Mouse (Mus musculus) intestine, embryonic 16.5 days (tissue): ENCODE measurements at regions not wholly inside any gene's neighbourhood (a gene's known extent, or its start where the extent isn't known, plus 50 kb on each side); places are given as distances from the start of the nearest gene placed in this dataset.
A peak's percentile ranks its signal among the peaks of the same experiment; 100 is the strongest.

Experiments
- ATAC-seq: fragments of 200-750 bp; cut with Nextera tagmentation; 2 replicates; pipeline ENCODE4 v1.8.0; 2017; ENCODE audit warnings: moderate TSS enrichment, moderate library complexity
- H3K27ac ChIP-seq: fragments of 300-500 bp; sonication (generic); 2 replicates; pipeline ENCODE4 v1.5.1; 2014; ENCODE audit warnings: mild to moderate bottlenecking, low read length
- H3K27me3 ChIP-seq: fragments of 300-500 bp; sonication (generic); replicated peaks from 2 replicates; pipeline ENCODE4 v1.6.1; 2014; ENCODE audit warnings: low read length, control low read depth, mixed read lengths; ENCODE audit not compliant: control insufficient read depth, insufficient read depth
- H3K36me3 ChIP-seq: fragments of 300-500 bp; sonication (generic); 2 replicates; pipeline ENCODE4 v1.6.1; 2014; ENCODE audit warnings: low read length, control low read depth; ENCODE audit not compliant: control insufficient read depth, insufficient read depth
- H3K4me1 ChIP-seq: fragments of 300-500 bp; sonication (generic); 2 replicates; pipeline ENCODE4 v1.6.1; 2014; ENCODE audit warnings: low read length, control low read depth, mixed read lengths; ENCODE audit not compliant: control insufficient read depth, insufficient read depth
- H3K4me2 ChIP-seq: fragments of 300-500 bp; sonication (generic); 2 replicates; pipeline ENCODE4 v1.6.1; 2014; ENCODE audit warnings: low read depth, low read length, control low read depth
- H3K4me3 ChIP-seq: fragments of 300-500 bp; sonication (generic); 2 replicates; pipeline ENCODE4 v1.5.1; 2014; ENCODE audit warnings: mild to moderate bottlenecking, low read length
- H3K9ac ChIP-seq: fragments of 300-500 bp; sonication (generic); 2 replicates; pipeline ENCODE4 v1.6.1; 2014; ENCODE audit warnings: low read depth, low read length
- H3K9me3 ChIP-seq: fragments of 300-500 bp; sonication (generic); 2 replicates; pipeline ENCODE4 v1.6.1; 2016; ENCODE audit warnings: low read length, control low read depth; ENCODE audit not compliant: control insufficient read depth
- WGBS: fragments of 180-500 bp; shearing (Covaris S2); extraction: QIAGEN DNeasy Blood & Tissue Kit; methylation state at CpG from one replicate; pipeline ENCODE4 v1.1.7; 2014; 5-methylcytosine and 5-hydroxymethylcytosine counted together

- 0 out of 2 replicates have a peak, but pooled peaks cover 3% of the 10 kb centered on the region for H3K27me3 ChIP-seq
- WGBS = 72% methylated on average over 9 of the region's 9 CpGs
- H3K4me2 ChIP-seq = no peak overlapping the region
- no peaks in the 10 kb centered on the region for H3K4me1 ChIP-seq
- no peak for ATAC-seq
- H3K9ac ChIP-seq = no peak overlapping the region
- H3K9me3 ChIP-seq = no peaks in the 10 kb centered on the region
- H3K27ac ChIP-seq = no peak overlapping the region
- H3K4me3 ChIP-seq = no peak overlapping the region
- H3K36me3 ChIP-seq = no peaks in the 10 kb centered on the region
These were observed 59.7 kb downstream of the H2al1j start for GRCm38 (mm10) chrX:11387200-11387940.

GRCm38 (mm10) chrX:11388860-11389259 is 61.2 kb downstream of the H2al1j start:
- WGBS = 48% methylated on average over 9 of the region's 9 CpGs
- H3K36me3 ChIP-seq = no peaks in the 10 kb centered on the region
- 0 out of 2 replicates have a peak, but pooled peaks cover 3% of the 10 kb centered on the region for H3K27me3 ChIP-seq
- no peak overlapping the region for H3K4me3 ChIP-seq
- ATAC-seq = peak; percentile 18; the same call in 1 of the 2 replicates
- H3K4me2 ChIP-seq = no peak overlapping the region
- H3K27ac ChIP-seq = no peak overlapping the region; the same call in 1 of the 2 replicates
- no peaks in the 10 kb centered on the region for H3K9me3 ChIP-seq
- no peak overlapping the region for H3K9ac ChIP-seq
- no peaks in the 10 kb centered on the region for H3K4me1 ChIP-seq

GRCm38 (mm10) chrX:11400406-11400805 is 72.8 kb downstream of the H2al1j start:
- Histone ChIP-seq H3K27ac (no peak overlapping the region), H3K4me3 (no peak overlapping the region), H3K9me3 (0 out of 2 replicates have a peak, but pooled peaks cover 6% of the 10 kb centered on the region), H3K4me2 (no peak overlapping the region), H3K27me3 (peaks cover 3% of the 10 kb centered on the region; the same call in 1 of the 2 replicates), H3K36me3 (no peaks in the 10 kb centered on the region), H3K4me1 (no peaks in the 10 kb centered on the region), H3K9ac (no peak overlapping the region)
- ATAC-seq = no peak
- WGBS = 87% methylated on average over 3 of the region's 3 CpGs

- H3K4me3 ChIP-seq = no peak overlapping the region
- WGBS = 75% methylated on average over 4 of the region's 4 CpGs
- no peaks in the 10 kb centered on the region for H3K36me3 ChIP-seq
- H3K9me3 ChIP-seq = 0 out of 2 replicates have a peak, but pooled peaks cover 6% of the 10 kb centered on the region
- ATAC-seq = no peak
- H3K4me1 ChIP-seq = no peaks in the 10 kb centered on the region
- H3K27me3 ChIP-seq = peaks cover 7% of the 10 kb centered on the region
- H3K4me2 ChIP-seq = no peak overlapping the region
- no peak overlapping the region for H3K27ac ChIP-seq
- no peak overlapping the region for H3K9ac ChIP-seq
These were observed 76.7 kb downstream of the H2al1j start for GRCm38 (mm10) chrX:11404369-11404768.

GRCm38 (mm10) chrX:11412316-11412826 is 84.7 kb downstream of the H2al1j start:
- no peaks in the 10 kb centered on the region; the same call in 1 of the 2 replicates for H3K27me3 ChIP-seq
- no peak overlapping the region for H3K4me2 ChIP-seq
- 58% methylated on average over 5 of the region's 5 CpGs for WGBS
- H3K9me3 ChIP-seq = no peaks in the 10 kb centered on the region
- H3K27ac ChIP-seq = no peak overlapping the region
- no peak overlapping the region for H3K9ac ChIP-seq
- no peaks in the 10 kb centered on the region for H3K36me3 ChIP-seq
- no peak overlapping the region for H3K4me3 ChIP-seq
- ATAC-seq = no peak
- H3K4me1 ChIP-seq = no peaks in the 10 kb centered on the region

DNA sequence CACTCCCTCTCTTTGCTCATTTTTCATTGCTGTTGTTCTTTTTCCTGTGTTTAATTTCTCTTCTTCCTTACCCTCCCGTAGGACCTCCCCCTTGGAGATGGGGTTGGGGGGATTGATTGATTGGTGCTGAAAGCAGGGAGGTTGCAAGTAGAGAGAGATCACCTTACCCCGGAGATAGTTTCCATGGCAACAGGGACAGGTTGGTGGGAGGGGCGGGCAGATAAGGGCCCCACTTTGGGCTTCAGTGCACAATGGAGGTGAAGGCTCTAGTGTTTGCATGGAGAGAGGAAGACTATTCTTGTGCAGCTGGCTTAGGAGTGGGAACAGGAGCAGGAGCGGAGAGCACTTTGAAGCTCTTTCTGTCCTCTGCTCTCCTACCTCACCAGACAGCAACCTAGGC is 88.0 kb downstream of the H2al1j start:
- Histone ChIP-seq H3K27ac (no peak overlapping the region), H3K9me3 (no peaks in the 10 kb centered on the region), H3K4me2 (no peak overlapping the region), H3K9ac (no peak overlapping the region), H3K4me1 (no peaks in the 10 kb centered on the region), H3K27me3 (no peaks in the 10 kb centered on the region; the same call in 1 of the 2 replicates), H3K4me3 (no peak overlapping the region), H3K36me3 (no peaks in the 10 kb centered on the region)
- WGBS = 36% methylated on average over 4 of the region's 4 CpGs
- no peak for ATAC-seq

GRCm38 (mm10) chrX:11416510-11416909 is 88.9 kb downstream of the H2al1j start:
- 81% methylated on average over 3 of the region's 3 CpGs for WGBS
- Histone ChIP-seq H3K4me3 (no peak overlapping the region), H3K4me1 (no peaks in the 10 kb centered on the region), H3K27ac (no peak overlapping the region), H3K9me3 (no peaks in the 10 kb centered on the region), H3K4me2 (no peak overlapping the region), H3K9ac (no peak overlapping the region), H3K36me3 (no peaks in the 10 kb centered on the region), H3K27me3 (no peaks in the 10 kb centered on the region; the same call in 1 of the 2 replicates)
- ATAC-seq = no peak

DNA sequence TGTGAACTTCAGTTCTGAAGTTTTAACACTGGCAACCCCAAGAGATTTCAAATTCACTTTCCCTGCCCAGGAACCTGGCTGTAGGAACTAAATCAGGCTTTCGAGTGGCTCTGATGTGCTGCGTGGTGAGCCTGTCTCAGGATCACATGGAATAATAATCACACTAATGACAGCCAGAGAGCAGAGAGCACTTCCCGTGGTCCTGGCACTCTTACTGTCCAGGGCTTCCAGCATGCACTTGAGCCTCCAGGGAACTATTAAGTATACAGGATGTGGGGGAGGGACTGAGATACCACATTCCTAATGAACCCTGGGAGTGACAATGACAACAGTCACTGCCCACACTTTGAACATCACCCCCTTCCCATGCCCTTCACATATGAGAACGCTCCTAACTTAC is 90.2 kb downstream of the H2al1j start:
- no peaks in the 10 kb centered on the region for H3K4me1 ChIP-seq
- WGBS = 60% methylated on average over 4 of the region's 4 CpGs

GRCm38 (mm10) chrX:11418261-11418660 is 90.6 kb downstream of the H2al1j start:
- no peak overlapping the region for H3K9ac ChIP-seq
- ATAC-seq = no peak

More for the DNA sequence above, 90.2 kb downstream of the H2al1j start:
- H3K4me3 ChIP-seq = no peak overlapping the region
- H3K9me3 ChIP-seq = no peaks in the 10 kb centered on the region
- peak overlapping the region; percentile 19; the same call in 1 of the 2 replicates for H3K27ac ChIP-seq
- H3K9ac ChIP-seq = no peak overlapping the region
- no peaks in the 10 kb centered on the region; the same call in 1 of the 2 replicates for H3K27me3 ChIP-seq
- no peak for ATAC-seq
- H3K4me2 ChIP-seq = no peak overlapping the region
- H3K36me3 ChIP-seq = no peaks in the 10 kb centered on the region

More at GRCm38 (mm10) chrX:11418261-11418660, 90.6 kb downstream of the H2al1j start:
- Histone ChIP-seq H3K36me3 (no peaks in the 10 kb centered on the region), H3K27me3 (no peaks in the 10 kb centered on the region; the same call in 1 of the 2 replicates), H3K4me2 (no peak overlapping the region), H3K27ac (peak overlapping the region; percentile 39; the same call in 1 of the 2 replicates), H3K4me3 (no peak overlapping the region), H3K4me1 (no peaks in the 10 kb centered on the region), H3K9me3 (no peaks in the 10 kb centered on the region)
- WGBS = 80% methylated on average over 10 of the region's 10 CpGs
